Mouse (Mus musculus): ENCODE results near the gene Rbm7. TPM values are rescaled to one million over a fixed set of nuclear protein-coding genes. Genes with fewer than 3 reads are reported as not detected.
"Not testable (repeated sequence)": the region's sequence is repeated elsewhere in the genome, so short reads cannot be mapped to it uniquely, and the experiment has no call there.

The Rbm7 gene
- polyA plus RNA-seq (2012; rRNA removed): 30.7 and 31.5 TPM in 2 replicates

DNA sequence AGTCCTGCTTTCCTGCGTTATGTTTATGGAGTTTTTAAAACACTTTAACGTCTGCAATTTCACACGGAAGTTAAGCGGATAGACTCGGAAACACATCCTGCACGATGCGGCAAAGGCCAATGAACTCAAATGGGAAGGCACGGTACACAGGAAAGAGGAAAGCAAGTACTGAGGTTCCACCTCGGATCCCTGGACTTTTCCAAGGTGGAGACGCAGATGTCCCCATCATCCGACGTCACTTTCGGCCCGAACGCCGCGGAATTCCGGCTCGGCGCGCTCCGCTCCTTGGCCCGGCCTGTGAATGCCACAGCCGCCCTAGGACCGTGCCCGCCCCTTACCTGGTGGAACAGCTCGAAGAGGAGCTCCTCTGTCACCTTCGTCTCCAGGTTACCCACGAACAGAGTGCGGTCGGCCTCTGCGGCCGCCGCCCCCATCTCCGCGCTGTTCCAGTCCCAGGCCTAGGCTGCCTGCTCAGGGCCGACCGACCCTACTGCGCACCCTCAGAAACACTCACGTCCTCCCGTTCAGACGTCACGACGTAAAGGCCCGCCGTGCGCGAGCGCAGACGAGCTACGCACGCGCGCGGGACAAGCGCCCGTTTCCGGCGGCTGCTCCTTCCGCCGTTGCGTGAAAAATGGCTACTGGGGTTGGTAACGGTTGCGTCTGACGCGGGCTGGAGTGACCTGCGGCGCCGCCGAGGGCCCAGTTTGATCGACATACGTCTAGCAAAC, at the start of gene Rbm7, which contains the start of gene Gm5617:
TSS of gene Rbm7 (minus strand) at position 483 of the 731 bp plus-strand sequence.
TSS of gene Gm5617 (plus strand) at position 626 of the 731 bp plus-strand sequence.
- no peak for TF ChIP-seq CTCF (IDR thresholded peaks at IDR 0.05; ENCODE audit: extremely low read depth, insufficient read depth, low read length)
- TF ChIP-seq POLR2A (IDR thresholded peaks at IDR 0.05; ENCODE audit: extremely low read depth, insufficient read depth, low read length): peak; percentile 82
- peak within 1 kb of the TSS; percentile 92 for H3K4me3 ChIP-seq (ENCODE audit: insufficient read depth, low read length)
- peak within 1 kb of the TSS; percentile 73 for H3K27ac ChIP-seq (ENCODE audit: insufficient read depth, low read length)
- H3K4me1 ChIP-seq (ENCODE audit: control insufficient read depth, insufficient read depth, low read length): no peaks in the 10 kb centered on the region; the same call in 1 of the 2 replicates

DNA sequence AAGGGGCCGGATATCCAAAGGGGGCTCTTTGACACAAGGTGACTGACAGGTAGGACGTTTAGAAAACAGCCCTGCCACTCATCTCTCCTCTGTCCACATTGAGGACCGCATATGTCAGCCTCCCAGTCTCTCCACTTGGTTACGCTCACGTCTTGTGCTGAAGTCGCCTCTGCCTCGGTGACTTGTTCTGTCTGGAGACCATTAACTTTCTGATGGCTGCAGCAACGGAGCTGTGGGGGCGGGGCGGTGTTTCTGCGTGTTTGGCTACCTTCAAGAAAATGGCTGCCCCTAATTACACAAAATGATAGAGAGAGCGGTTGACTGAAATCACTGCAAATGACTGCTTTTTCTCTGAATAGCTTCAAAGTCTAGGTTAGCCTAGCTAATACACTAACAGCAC, 43.6 kb upstream of the Rbm7 start:
- no peak for TF ChIP-seq POLR2A (IDR thresholded peaks at IDR 0.05; ENCODE audit: extremely low read depth, insufficient read depth, low read length)
- no peak for TF ChIP-seq CTCF (IDR thresholded peaks at IDR 0.05; ENCODE audit: extremely low read depth, insufficient read depth, low read length)
- H3K4me1 ChIP-seq (ENCODE audit: control insufficient read depth, insufficient read depth, low read length): no peaks in the 10 kb centered on the region
- no peak overlapping the region for H3K27ac ChIP-seq (ENCODE audit: insufficient read depth, low read length)
- peak overlapping the region; percentile 24; the same call in 1 of the 2 replicates for H3K4me3 ChIP-seq (ENCODE audit: insufficient read depth, low read length)

DNA sequence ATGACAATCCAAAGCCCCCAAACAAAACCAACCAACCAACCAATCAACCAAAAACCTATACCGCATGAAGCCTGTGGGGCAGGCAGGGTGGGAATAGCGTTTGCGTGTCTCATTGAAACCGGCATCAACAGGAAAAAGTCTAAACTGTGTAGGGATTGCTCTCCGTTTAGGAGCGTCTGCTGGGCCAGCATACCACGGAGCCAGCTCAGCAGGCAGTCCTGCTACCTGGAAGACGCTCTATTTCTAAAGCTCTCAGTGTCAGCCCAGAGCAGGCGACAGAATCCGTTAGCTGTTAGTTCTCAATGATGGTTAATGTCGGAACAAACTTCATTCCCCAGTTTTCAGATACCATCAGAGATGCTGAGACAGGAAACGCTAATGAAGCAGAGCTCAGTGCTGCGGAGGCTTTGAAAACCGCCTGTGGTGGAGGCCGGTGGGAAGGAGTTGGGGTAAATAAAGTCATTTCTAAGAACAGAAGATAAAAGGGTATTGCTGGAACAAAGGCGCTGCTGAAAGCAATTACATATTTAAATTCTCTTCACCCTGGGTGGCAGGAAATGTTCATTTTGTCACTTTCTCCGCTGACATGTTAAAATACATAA, 43.0 kb upstream of the Rbm7 start:
- no peaks in the 10 kb centered on the region for H3K4me1 ChIP-seq (ENCODE audit: control insufficient read depth, insufficient read depth, low read length)
- no peak overlapping the region for H3K27ac ChIP-seq (ENCODE audit: insufficient read depth, low read length)
- TF ChIP-seq POLR2A (IDR thresholded peaks at IDR 0.05; ENCODE audit: extremely low read depth, insufficient read depth, low read length) (no peak), CTCF (IDR thresholded peaks at IDR 0.05; ENCODE audit: extremely low read depth, insufficient read depth, low read length) (no peak)
- H3K4me3 ChIP-seq (ENCODE audit: insufficient read depth, low read length): 0 out of 2 replicates have a peak overlapping the region, but pooled peaks have one; percentile 24

DNA sequence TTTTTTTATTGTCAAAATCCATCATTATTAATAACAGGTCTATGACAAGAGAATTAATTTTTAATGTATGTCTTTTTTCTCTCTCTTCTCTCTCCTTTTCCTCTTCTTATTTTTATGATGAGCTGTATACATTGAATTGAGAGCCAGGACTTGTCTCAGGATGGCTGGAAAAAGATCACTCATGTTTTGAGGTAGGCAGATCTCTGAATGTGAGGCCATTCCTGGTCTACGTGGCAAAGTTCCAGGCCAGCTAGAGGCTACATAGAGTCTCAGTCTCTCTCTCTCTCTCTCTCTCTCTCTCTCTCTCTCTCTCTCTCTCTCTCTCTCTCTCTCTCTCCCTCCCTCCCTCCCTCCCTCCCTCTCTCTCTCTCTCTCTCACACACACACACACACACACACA, 42.5 kb upstream of the Rbm7 start:
- H3K27ac ChIP-seq (ENCODE audit: insufficient read depth, low read length); H3K4me3 ChIP-seq (ENCODE audit: insufficient read depth, low read length): not testable (repeated sequence)

GRCm38 (mm10) chr9:48536414-48536813, 41.3 kb upstream of the Rbm7 start:
- Histone ChIP-seq H3K27ac (ENCODE audit: insufficient read depth, low read length) (no peak overlapping the region), H3K4me3 (ENCODE audit: insufficient read depth, low read length) (no peak overlapping the region), H3K4me1 (ENCODE audit: control insufficient read depth, insufficient read depth, low read length) (peaks cover 1% of the 10 kb centered on the region; the same call in 1 of the 2 replicates)
- TF ChIP-seq POLR2A (IDR thresholded peaks at IDR 0.05; ENCODE audit: extremely low read depth, insufficient read depth, low read length): no peak
- no peak for TF ChIP-seq CTCF (IDR thresholded peaks at IDR 0.05; ENCODE audit: extremely low read depth, insufficient read depth, low read length)

More for the DNA sequence above, 42.5 kb upstream of the Rbm7 start:
- H3K4me1 ChIP-seq (ENCODE audit: control insufficient read depth, insufficient read depth, low read length): not testable (repeated sequence)

GRCm38 (mm10) chr9:48532730-48533129, 37.6 kb upstream of the Rbm7 start:
- Histone ChIP-seq H3K4me3 (ENCODE audit: insufficient read depth, low read length) (no peak overlapping the region), H3K27ac (ENCODE audit: insufficient read depth, low read length) (no peak overlapping the region), H3K4me1 (ENCODE audit: control insufficient read depth, insufficient read depth, low read length) (peaks cover 2% of the 10 kb centered on the region; the same call in 1 of the 2 replicates)
- TF ChIP-seq POLR2A (IDR thresholded peaks at IDR 0.05; ENCODE audit: extremely low read depth, insufficient read depth, low read length) (no peak), CTCF (IDR thresholded peaks at IDR 0.05; ENCODE audit: extremely low read depth, insufficient read depth, low read length) (no peak)

GRCm38 (mm10) chr9:48532203-48532602, 37.1 kb upstream of the Rbm7 start:
- H3K4me1 ChIP-seq (ENCODE audit: control insufficient read depth, insufficient read depth, low read length): peaks cover 2% of the 10 kb centered on the region; the same call in 1 of the 2 replicates
- no peak overlapping the region for H3K4me3 ChIP-seq (ENCODE audit: insufficient read depth, low read length)
- no peak for TF ChIP-seq CTCF (IDR thresholded peaks at IDR 0.05; ENCODE audit: extremely low read depth, insufficient read depth, low read length)
- no peak for TF ChIP-seq POLR2A (IDR thresholded peaks at IDR 0.05; ENCODE audit: extremely low read depth, insufficient read depth, low read length)
- no peak overlapping the region for H3K27ac ChIP-seq (ENCODE audit: insufficient read depth, low read length)

GRCm38 (mm10) chr9:48531294-48531693, 36.2 kb upstream of the Rbm7 start:
- Histone ChIP-seq H3K4me1 (ENCODE audit: control insufficient read depth, insufficient read depth, low read length) (peaks cover 2% of the 10 kb centered on the region; the same call in 1 of the 2 replicates), H3K4me3 (ENCODE audit: insufficient read depth, low read length) (no peak overlapping the region), H3K27ac (ENCODE audit: insufficient read depth, low read length) (no peak overlapping the region)
- TF ChIP-seq CTCF (IDR thresholded peaks at IDR 0.05; ENCODE audit: extremely low read depth, insufficient read depth, low read length) (no peak), POLR2A (IDR thresholded peaks at IDR 0.05; ENCODE audit: extremely low read depth, insufficient read depth, low read length) (no peak)

DNA sequence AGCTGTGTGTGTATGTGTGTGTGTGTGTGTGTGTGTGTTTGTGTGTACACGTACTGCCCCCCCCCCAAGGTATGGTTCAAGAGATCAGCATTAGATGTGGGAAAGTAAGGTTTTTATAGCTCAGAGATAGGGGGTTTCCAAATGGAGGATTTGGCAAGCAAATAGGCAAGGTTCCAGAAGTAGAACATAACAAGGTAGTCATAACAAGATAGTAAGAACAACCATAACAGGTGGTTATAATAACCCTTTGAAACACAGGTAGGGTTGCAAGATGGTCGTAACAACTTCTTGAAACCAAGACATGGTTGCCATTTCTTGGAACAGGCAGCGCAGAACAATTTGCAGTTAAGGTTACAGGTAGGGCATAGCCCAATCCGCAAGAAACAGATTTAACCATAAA, 31.4 kb upstream of the Rbm7 start:
- no peak for TF ChIP-seq CTCF (IDR thresholded peaks at IDR 0.05; ENCODE audit: extremely low read depth, insufficient read depth, low read length)
- TF ChIP-seq POLR2A (IDR thresholded peaks at IDR 0.05; ENCODE audit: extremely low read depth, insufficient read depth, low read length): no peak
- no peak overlapping the region for H3K27ac ChIP-seq (ENCODE audit: insufficient read depth, low read length)
- peaks cover 2% of the 10 kb centered on the region; the same call in 1 of the 2 replicates for H3K4me1 ChIP-seq (ENCODE audit: control insufficient read depth, insufficient read depth, low read length)
- no peak overlapping the region for H3K4me3 ChIP-seq (ENCODE audit: insufficient read depth, low read length)

DNA sequence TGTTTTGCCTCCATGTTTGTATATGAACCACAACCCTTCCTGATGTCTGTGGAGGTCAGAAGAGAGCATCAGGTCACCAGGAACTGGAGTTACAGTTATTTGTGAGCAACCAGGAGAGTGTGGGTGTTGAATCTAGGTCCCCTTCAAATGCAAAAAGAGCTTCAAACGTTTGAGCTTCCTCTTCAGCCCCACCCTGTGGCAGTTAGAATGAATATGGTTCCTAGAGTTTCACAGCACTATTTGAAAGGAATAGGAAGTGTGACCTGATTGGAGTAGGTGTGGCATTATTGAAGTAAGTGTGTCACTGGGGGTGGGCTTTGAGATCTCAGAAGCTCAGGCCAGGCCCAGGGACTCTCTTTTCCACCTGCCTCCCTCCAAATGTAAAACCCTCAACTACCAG, 30.5 kb upstream of the Rbm7 start:
- Histone ChIP-seq H3K27ac (ENCODE audit: insufficient read depth, low read length) (no peak overlapping the region), H3K4me1 (ENCODE audit: control insufficient read depth, insufficient read depth, low read length) (no peaks in the 10 kb centered on the region; the same call in 1 of the 2 replicates), H3K4me3 (ENCODE audit: insufficient read depth, low read length) (no peak overlapping the region)
- TF ChIP-seq POLR2A (IDR thresholded peaks at IDR 0.05; ENCODE audit: extremely low read depth, insufficient read depth, low read length) (no peak), CTCF (IDR thresholded peaks at IDR 0.05; ENCODE audit: extremely low read depth, insufficient read depth, low read length) (no peak)

DNA sequence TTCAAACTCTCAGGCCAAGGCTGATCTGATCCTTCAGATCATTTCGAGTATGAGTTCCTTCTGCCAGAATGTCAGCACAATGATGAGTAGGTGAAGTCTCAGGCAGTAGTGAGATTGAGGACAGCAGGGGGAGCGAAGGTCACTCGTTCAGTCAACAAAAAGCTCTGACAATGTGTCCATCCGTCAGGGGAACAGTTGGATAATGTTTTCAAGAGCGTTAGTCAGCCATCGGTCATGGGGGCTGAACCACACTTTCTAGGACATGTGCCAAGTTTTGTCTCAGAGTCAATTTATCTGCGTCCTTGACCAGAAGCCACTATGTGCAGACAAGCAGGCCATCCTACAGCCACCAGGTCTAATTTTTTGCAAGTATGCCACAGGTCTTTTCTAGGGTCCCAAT, 25.3 kb upstream of the Rbm7 start:
- H3K4me3 ChIP-seq (ENCODE audit: insufficient read depth, low read length); H3K27ac ChIP-seq (ENCODE audit: insufficient read depth, low read length); H3K4me1 ChIP-seq (ENCODE audit: control insufficient read depth, insufficient read depth, low read length): not testable (repeated sequence)
